Mouse (Mus musculus): ENCODE data around the gene Ifna2. TPM values are rescaled to one million over a fixed set of nuclear protein-coding genes. Genes with fewer than 3 reads are reported as not detected.

Ifna2 gene
- not detected in 2 replicates for polyA plus RNA-seq (2012; rRNA removed)

DNA sequence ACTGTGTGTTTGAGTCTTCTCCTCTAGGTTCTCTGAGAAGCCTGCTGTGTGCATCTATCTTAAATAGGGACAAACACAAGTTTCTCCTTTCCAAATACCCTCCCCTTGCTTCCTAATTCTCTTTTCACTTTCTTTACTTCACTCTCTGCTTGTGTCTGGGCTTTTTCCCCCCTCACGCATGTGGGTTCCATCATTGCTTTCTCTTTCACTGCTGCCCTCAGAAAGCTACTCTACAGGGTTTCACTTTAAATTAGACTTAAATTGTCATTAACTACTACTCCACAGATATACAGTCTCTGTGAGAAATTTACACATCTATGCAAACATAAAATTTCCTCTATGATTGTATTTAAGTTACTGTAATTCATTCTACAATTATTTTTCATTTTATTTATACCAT, at the start of gene Ifna2:
Gene Ifna2, minus strand, starts transcription at position 101 of the 400 bp plus-strand sequence.

GRCm38 (mm10) chr4:88721791-88722721, 38.3 kb upstream of the Ifna2 start, which contains the start of the genes Gm26566 and Klhl9:
TSS of gene Gm26566 (plus strand) at chr4:88721805.
TSS of gene Klhl9 (minus strand) at chr4:88722465.

DNA sequence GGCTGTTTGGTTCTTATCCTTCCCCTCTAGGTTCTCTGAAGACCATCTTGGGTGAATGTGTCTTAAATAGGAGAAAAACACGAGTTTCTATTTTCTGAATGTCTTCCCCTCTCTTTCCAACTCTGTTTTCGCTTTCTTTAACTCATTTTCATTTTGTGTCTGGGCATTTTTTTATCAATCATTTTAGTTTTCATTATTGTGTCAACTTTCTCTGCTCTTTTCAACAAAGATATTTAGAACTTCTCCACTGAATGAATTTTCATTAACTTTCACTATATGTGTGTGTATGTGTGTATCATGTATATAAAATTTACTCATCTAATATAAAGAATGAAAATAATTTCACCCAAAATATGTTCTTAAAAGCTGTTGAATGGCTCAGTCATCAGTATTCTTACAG, 7.5 kb upstream of the Ifna2 start, which contains the start of gene Ifnab:
Gene Ifnab, minus strand, starts transcription at position 101 of the 400 bp plus-strand sequence.

DNA sequence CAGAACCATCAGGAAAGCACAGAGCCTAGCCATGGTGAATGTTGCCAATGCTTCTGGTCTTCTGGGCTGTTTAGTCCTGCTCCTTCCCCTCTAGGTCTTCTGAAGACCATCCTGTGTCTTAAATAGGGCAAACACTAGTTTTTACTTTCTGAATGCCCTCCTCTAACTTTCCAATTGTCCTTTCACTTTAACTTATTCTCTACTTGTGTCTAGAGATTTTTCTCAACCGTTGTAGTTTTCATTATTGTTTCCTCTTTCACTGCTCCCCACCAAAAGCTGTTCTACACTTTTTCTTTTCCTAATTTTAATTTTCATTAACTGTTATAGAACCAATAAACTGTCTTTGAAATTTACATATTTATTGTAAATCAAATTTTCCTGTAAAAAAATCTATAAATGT, 6.9 kb downstream of the Ifna2 start, which contains the start of gene Ifna16:
Gene Ifna16, minus strand, starts transcription at position 101 of the 400 bp plus-strand sequence.

GRCm38 (mm10) chr4:88644359-88644758, 39.4 kb downstream of the Ifna2 start, which contains the start of gene Ifna13:
TSS of gene Ifna13 (minus strand) at chr4:88644459.

GRCm38 (mm10) chr4:88634311-88634710, 49.4 kb downstream of the Ifna2 start, which contains the start of gene C87499:
TSS of gene C87499 (minus strand) at chr4:88634411.

Other genes starting within 250 kb of the Ifna2 start
- gene Hacd4, start 245.0 kb downstream of the Ifna2 start, polyA plus RNA-seq (2012; rRNA removed): 1.2 and 1.7 TPM in 2 replicates
- gene Ifnb1, start 161.1 kb downstream of the Ifna2 start, polyA plus RNA-seq (2012; rRNA removed): not detected in 2 replicates
- not detected in 2 replicates for gene Ifna15, start 125.7 kb downstream of the Ifna2 start, polyA plus RNA-seq (2012; rRNA removed)
- not detected in 2 replicates for gene Ifna14, start 112.1 kb downstream of the Ifna2 start, polyA plus RNA-seq (2012; rRNA removed)
- gene Ifna9, start 91.5 kb downstream of the Ifna2 start, polyA plus RNA-seq (2012; rRNA removed): not detected in 2 replicates
- not detected in 2 replicates for gene Ifna12, start 80.5 kb downstream of the Ifna2 start, polyA plus RNA-seq (2012; rRNA removed)
- not detected in 2 replicates for gene C87499, start 49.5 kb downstream of the Ifna2 start, polyA plus RNA-seq (2012; rRNA removed)
- not detected in 2 replicates for gene Ifna13, start 39.5 kb downstream of the Ifna2 start, polyA plus RNA-seq (2012; rRNA removed)
- not detected in 2 replicates for gene Ifna16, start 7.0 kb downstream of the Ifna2 start, polyA plus RNA-seq (2012; rRNA removed)
- 0.06 TPM in 1 of 2 replicates, not detected in the other for gene Ifnab, start 7.4 kb upstream of the Ifna2 start, polyA plus RNA-seq (2012; rRNA removed)
- gene Gm26566, start 37.9 kb upstream of the Ifna2 start, polyA plus RNA-seq (2012; rRNA removed): 0.06 and 0.10 TPM in 2 replicates
- 9.1 and 11.2 TPM in 2 replicates for gene Klhl9, start 38.6 kb upstream of the Ifna2 start, polyA plus RNA-seq (2012; rRNA removed)
- not detected in 2 replicates for gene Gm13271, start 71.0 kb upstream of the Ifna2 start, polyA plus RNA-seq (2012; rRNA removed)
- gene Gm13283, start 76.2 kb upstream of the Ifna2 start, polyA plus RNA-seq (2012; rRNA removed): not detected in 2 replicates
- gene Gm13290, start 89.9 kb upstream of the Ifna2 start, polyA plus RNA-seq (2012; rRNA removed): not detected in 2 replicates
- gene Gm13289, start 93.0 kb upstream of the Ifna2 start, polyA plus RNA-seq (2012; rRNA removed): not detected in 2 replicates
- not detected in 2 replicates for gene Gm13272, start 95.9 kb upstream of the Ifna2 start, polyA plus RNA-seq (2012; rRNA removed)
- gene Ifnz, start 98.2 kb upstream of the Ifna2 start, polyA plus RNA-seq (2012; rRNA removed): 0.01 TPM in 1 of 2 replicates, not detected in the other
- gene Gm13276, start 101.8 kb upstream of the Ifna2 start, polyA plus RNA-seq (2012; rRNA removed): not detected in 2 replicates
- not detected in 2 replicates for gene Gm13277, start 104.7 kb upstream of the Ifna2 start, polyA plus RNA-seq (2012; rRNA removed)
- gene Gm13278, start 107.6 kb upstream of the Ifna2 start, polyA plus RNA-seq (2012; rRNA removed): not detected in 2 replicates
- gene Gm13275, start 110.6 kb upstream of the Ifna2 start, polyA plus RNA-seq (2012; rRNA removed): 0.06 TPM in 1 of 2 replicates, not detected in the other
- gene Gm13279, start 113.5 kb upstream of the Ifna2 start, polyA plus RNA-seq (2012; rRNA removed): not detected in 2 replicates
- not detected in 2 replicates for gene Gm13285, start 115.8 kb upstream of the Ifna2 start, polyA plus RNA-seq (2012; rRNA removed)
- not detected in 2 replicates for gene Gm13287, start 119.3 kb upstream of the Ifna2 start, polyA plus RNA-seq (2012; rRNA removed)
- gene Gm13288, start 121.6 kb upstream of the Ifna2 start, polyA plus RNA-seq (2012; rRNA removed): not detected in 2 replicates
- not detected in 2 replicates for gene Ifna7, start 132.3 kb upstream of the Ifna2 start, polyA plus RNA-seq (2012; rRNA removed)
- not detected in 2 replicates for gene Ifna11, start 136.0 kb upstream of the Ifna2 start, polyA plus RNA-seq (2012; rRNA removed)
- not detected in 2 replicates for gene Ifna6, start 143.5 kb upstream of the Ifna2 start, polyA plus RNA-seq (2012; rRNA removed)
- gene Ifna5, start 151.6 kb upstream of the Ifna2 start, polyA plus RNA-seq (2012; rRNA removed): not detected in 2 replicates
- gene Ifna4, start 157.9 kb upstream of the Ifna2 start, polyA plus RNA-seq (2012; rRNA removed): not detected in 2 replicates
- gene Ifna1, start 166.2 kb upstream of the Ifna2 start, polyA plus RNA-seq (2012; rRNA removed): not detected in 2 replicates
- gene Ifne, start 196.3 kb upstream of the Ifna2 start, polyA plus RNA-seq (2012; rRNA removed): not detected in 2 replicates